Comparison of ENCODE assay signal across 13 mouse cellular contexts in the genomic region with DNA sequence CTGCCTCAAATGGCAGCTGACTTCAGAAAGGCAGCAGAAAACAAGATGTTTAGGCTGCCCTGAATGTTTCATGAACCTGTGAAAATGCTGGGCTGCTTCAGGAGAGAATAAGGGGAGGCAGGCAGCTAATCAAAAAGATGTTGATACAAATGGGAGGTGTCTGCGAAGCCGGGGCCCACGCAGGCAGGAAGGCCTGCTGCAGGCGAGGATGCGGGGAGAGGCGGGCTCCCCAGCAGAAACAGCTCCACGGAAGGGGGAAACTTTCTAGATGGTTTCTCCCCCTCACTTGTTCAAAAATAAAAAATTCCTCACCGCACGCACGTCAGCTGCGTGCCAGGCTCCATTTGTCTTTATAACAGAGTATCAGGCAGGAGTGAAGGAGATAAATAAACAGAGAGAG. TPM values are rescaled to one million over a fixed set of nuclear protein-coding genes. Genes with fewer than 3 reads are reported as not detected.
DNase-seq lines count a peak whose midpoint lies in the region; ATAC-seq and TF ChIP-seq lines count a peak whose summit lies in the region.
"Had no signal": no experiment of that assay in that cellular context is flagged by ENCODE, and none has a peak within 500 bp of the region (broad histone marks: within the 10 kb centered on the region; RNA-seq: fewer than 3 reads in every experiment).

No protein-coding gene starts in this region.

- H3K4me2 ChIP-seq in midbrain, embryonic 12.5 days (replicated peaks) = no peak overlapping the region
- H3K4me2 ChIP-seq in midbrain, embryonic 11.5 days = no peak overlapping the region
- H3K4me2 ChIP-seq: liver, embryonic 12.5 days had no signal

- no peak for TF ChIP-seq POLR2A in cerebellum, adult 2 months (IDR thresholded peaks at IDR 0.05; ENCODE audit: borderline replicate concordance, insufficient read depth, low read length)

- peak overlapping the region; percentile 16; the same call in 1 of the 2 replicates for H3K9ac ChIP-seq in midbrain, embryonic 12.5 days (replicated peaks)
- no peak overlapping the region for H3K9ac ChIP-seq in midbrain, embryonic 11.5 days (ENCODE audit: low read length)
- H3K9ac ChIP-seq: liver, embryonic 12.5 days had no signal

- H3K27ac ChIP-seq in cerebellum, adult 2 months (ENCODE audit: insufficient read depth, low read length) = peak overlapping the region; percentile 99
- no peak overlapping the region for H3K27ac ChIP-seq in midbrain, embryonic 12.5 days (replicated peaks)
- no peak overlapping the region for H3K27ac ChIP-seq in midbrain, embryonic 11.5 days (ENCODE audit: low read depth, low read length)
- H3K27ac ChIP-seq: liver, embryonic 12.5 days; macrophage had no signal

- 16% methylated on average over 11 of the region's 11 CpGs for WGBS in cerebellum, adult 2 months
- 64% methylated on average over 11 of the region's 11 CpGs for WGBS in midbrain, embryonic 12.5 days
- 69% methylated on average over 11 of the region's 11 CpGs for WGBS in midbrain, embryonic 11.5 days

- no peaks in the 10 kb centered on the region for H3K36me3 ChIP-seq in midbrain, embryonic 12.5 days
- no peaks in the 10 kb centered on the region for H3K36me3 ChIP-seq in midbrain, embryonic 11.5 days (ENCODE audit: control insufficient read depth, insufficient read depth, low read length)
- H3K36me3 ChIP-seq: G1E; liver, embryonic 12.5 days had no signal

- H3K4me1 ChIP-seq in cerebellum, adult 2 months (ENCODE audit: control insufficient read depth, insufficient read depth, low read length) = peaks cover 15% of the 10 kb centered on the region
- peaks cover 51% of the 10 kb centered on the region for H3K4me1 ChIP-seq in midbrain, embryonic 12.5 days
- H3K4me1 ChIP-seq in midbrain, embryonic 11.5 days (ENCODE audit: control insufficient read depth, insufficient read depth, low read length) = peaks cover 34% of the 10 kb centered on the region

- no peaks in the 10 kb centered on the region for H3K27me3 ChIP-seq in cerebellum, adult 2 months (ENCODE audit: control insufficient read depth, insufficient read depth, low read length)
- peaks cover 63% of the 10 kb centered on the region for H3K27me3 ChIP-seq in midbrain, embryonic 12.5 days
- peaks cover 30% of the 10 kb centered on the region for H3K27me3 ChIP-seq in midbrain, embryonic 11.5 days (ENCODE audit: control insufficient read depth, insufficient read depth, low read length)

- TF ChIP-seq CTCF in cerebellum, adult 2 months (IDR thresholded peaks at IDR 0.05; ENCODE audit: borderline replicate concordance, insufficient read depth, low read depth, low read length) = no peak

- peak; percentile 62 to 68 for DNase-seq in cerebellum, adult 2 months
- DNase-seq in cerebellum, postnatal 4 days (ENCODE audit: low spot score in 2 of 2) = no peak
- no peak for DNase-seq in midbrain, embryonic 11.5 days (ENCODE audit: low spot score, missing footprints)
- peak; percentile 70 for DNase-seq in layer of hippocampus, postnatal 36 days
- DNase-seq in right cerebral cortex, postnatal 25 days = peak; percentile 84
- no peak for DNase-seq in retina, embryonic 14.5 days (ENCODE audit: low spot score)
- DNase-seq in embryo, embryonic 9.5 days (ENCODE audit: extremely low spot score) = no peak
- DNase-seq: adrenal gland, adult 2 months; kidney, postnatal 36 days had no signal

- H3K4me3 ChIP-seq in cerebellum, adult 2 months (replicated peaks; ENCODE audit: insufficient read depth, low read depth, low read length) = peak overlapping the region; percentile 98
- no peak overlapping the region for H3K4me3 ChIP-seq in midbrain, embryonic 12.5 days
- H3K4me3 ChIP-seq in midbrain, embryonic 11.5 days (ENCODE audit: low read depth, low read length) = no peak overlapping the region
- H3K4me3 ChIP-seq: liver, embryonic 12.5 days had no signal

- no peak for ATAC-seq in midbrain, embryonic 12.5 days (ENCODE audit: low FRiP score, low read depth)
- no peak for ATAC-seq in midbrain, embryonic 11.5 days (ENCODE audit: low FRiP score)
- ATAC-seq: liver, embryonic 12.5 days had no signal

- no peaks in the 10 kb centered on the region for H3K9me3 ChIP-seq in midbrain, embryonic 12.5 days
- H3K9me3 ChIP-seq in midbrain, embryonic 11.5 days (ENCODE audit: control insufficient read depth, low read length) = no peaks in the 10 kb centered on the region
- H3K9me3 ChIP-seq: liver, embryonic 12.5 days had no signal

RNA-seq across cellular contexts. Expression of gene Rbfox3, which starts 5.7 kb away (rescaled TPM):
- polyA plus RNA-seq in cerebellum, adult 2 months (2012; rRNA removed) = 163 and 201 TPM in 2 replicates
- 16.0 and 17.0 TPM in 2 replicates for polyA plus RNA-seq in midbrain, embryonic 12.5 days (2016; fragmentation: Nextera tagmentation; extraction: Ambion mirVana)
- polyA plus RNA-seq in midbrain, embryonic 11.5 days (2014; fragmentation: Nextera tagmentation; extraction: Ambion mirVana) = 7.1 and 8.2 TPM in 2 replicates
- total RNA-seq in layer of hippocampus, postnatal 36 days (2021) = 100 to 1,000 TPM; 266 to 269 TPM
- polyA plus RNA-seq: G1E, macrophage had no signal

Comparison
In these comparisons a context has a peak if more than half of its experiments do, and no peak if none do; other contexts are left out.
1. DNase-seq: peak in cerebellum, adult 2 months (2 of 2), layer of hippocampus, postnatal 36 days (2 of 2) and right cerebral cortex, postnatal 25 days (single experiment); none in cerebellum, postnatal 4 days (0 of 2), midbrain, embryonic 11.5 days (single experiment), retina, embryonic 14.5 days (single experiment) and embryo, embryonic 9.5 days (single experiment).